Mouse (Mus musculus) testis, postnatal 10 days (tissue): ENCODE measurements around the gene Fsip1.

Source experiments
- DNase-seq: peaks from one replicate; pipeline ENCODE4 v3.0.0; 2021; ENCODE audit warnings: low spot score

Gene Fsip1

GRCm38 (mm10) chr2:118087044-118087726 is 169.6 kb downstream of the Fsip1 start:
- no peak for DNase-seq

- DNase-seq, result no peak
These were observed 171.1 kb downstream of the Fsip1 start for GRCm38 (mm10) chr2:118085647-118086046.

- DNase-seq, result no peak
These were observed 172.1 kb downstream of the Fsip1 start for GRCm38 (mm10) chr2:118084693-118085092.

DNA sequence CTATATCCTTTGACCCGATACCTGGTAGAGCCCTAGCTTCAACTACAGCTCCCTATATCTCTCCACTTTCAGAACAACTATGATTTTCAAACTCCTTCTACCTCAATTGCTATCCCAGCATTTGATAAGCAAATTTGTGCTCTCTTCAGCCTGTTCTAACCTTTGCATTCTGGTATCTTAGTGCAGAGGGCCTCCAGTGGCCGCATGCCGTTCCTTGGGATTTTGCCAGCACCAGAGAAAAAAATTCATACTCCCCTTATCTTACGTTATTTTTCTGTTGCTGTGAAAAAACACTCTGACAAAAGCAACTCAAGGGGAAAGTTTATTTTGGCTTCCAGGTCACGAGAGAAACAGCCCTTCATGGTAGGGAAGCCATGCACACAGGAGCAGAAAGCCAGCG is 173.1 kb downstream of the Fsip1 start:
- DNase-seq, result no peak

DNA sequence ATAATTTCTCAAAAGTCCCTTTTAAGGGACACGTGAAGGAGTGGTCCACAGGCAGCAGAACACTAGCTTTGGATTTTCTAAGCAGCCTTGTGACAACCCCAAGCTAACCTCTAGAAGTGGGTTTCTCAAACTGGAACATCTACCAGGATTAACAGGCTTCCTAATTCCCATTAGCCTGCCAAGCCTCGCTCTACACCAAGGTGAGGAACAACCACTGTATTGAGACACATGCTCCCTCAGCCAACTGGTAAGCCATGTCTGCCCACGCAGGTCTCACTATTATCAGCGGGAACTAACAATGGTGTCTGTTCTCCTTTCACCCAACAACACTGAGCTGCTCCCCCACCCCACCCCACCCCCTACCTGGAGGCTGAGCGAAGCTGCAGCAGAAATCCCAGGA is 175.2 kb downstream of the Fsip1 start:
- no peak for DNase-seq
